Mouse (Mus musculus) liver, postnatal 0 days (tissue): ENCODE data around the gene En1.

Experiments
- CTCF ChIP-seq: sonication (generic); IDR thresholded peaks from 2 replicates; pipeline ENCODE4 v1.5.1; 2016; ENCODE audit warnings: antibody characterized with exemption, low read depth
- EP300 ChIP-seq: IDR thresholded peaks from 2 replicates; pipeline ENCODE4 v1.6.1; 2016; ENCODE audit warnings: antibody characterized with exemption, low read depth, mild to moderate bottlenecking

- no peak for TF ChIP-seq CTCF
- no peak for TF ChIP-seq EP300
Measured at GRCm38 (mm10) chr1:120587960-120588359, 14.3 kb upstream of the En1 start.
